In the genomic region with DNA sequence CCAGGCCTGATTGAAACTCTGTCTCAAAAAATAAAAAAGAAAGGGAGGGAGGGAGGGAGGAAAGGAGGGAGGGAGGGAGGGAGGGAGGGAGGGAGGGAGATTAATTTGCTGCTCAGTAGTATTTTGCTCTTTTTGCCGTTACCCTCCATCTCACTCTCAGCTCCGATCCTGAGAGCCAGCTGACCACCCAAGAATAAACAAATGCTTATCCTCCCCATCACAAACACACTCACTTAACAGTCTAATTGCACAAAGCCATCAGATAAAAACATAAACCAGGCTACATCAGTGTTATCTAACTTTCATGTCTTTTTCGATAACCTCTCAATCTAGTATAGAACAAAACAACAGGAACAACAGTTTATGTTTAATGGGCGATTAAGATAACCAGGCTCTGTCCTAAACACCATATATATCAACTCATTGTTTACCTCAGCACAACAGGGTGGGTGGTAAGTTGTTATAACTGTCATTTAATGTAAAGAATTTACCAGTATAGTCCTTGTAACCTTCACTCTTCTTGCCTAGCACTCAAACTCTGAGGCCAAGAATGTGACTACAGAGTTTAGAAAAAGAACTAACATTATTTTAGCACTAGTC, we compare ENCODE assay signal across 22 mouse cellular contexts. TPM values are rescaled to one million over a fixed set of nuclear protein-coding genes. Genes with fewer than 3 reads are reported as not detected.
DNase-seq lines count a peak whose midpoint lies in the region; ATAC-seq and TF ChIP-seq lines count a peak whose summit lies in the region.
"Had no signal": no experiment of that assay in that cellular context is flagged by ENCODE, and none has a peak within 500 bp of the region (broad histone marks: within the 10 kb centered on the region; RNA-seq: fewer than 3 reads in every experiment).

No protein-coding gene starts in this region.

- H3K4me3 ChIP-seq in lung, embryonic 14.5 days (ENCODE audit: low read depth, low read length): no peak overlapping the region
- H3K4me3 ChIP-seq in lung, adult 2 months (replicated peaks; ENCODE audit: extremely low read depth, low read depth, low read length): no peak overlapping the region
- no peak overlapping the region for H3K4me3 ChIP-seq in lung, embryonic 16.5 days (ENCODE audit: low read length)
- H3K4me3 ChIP-seq: embryonic facial prominence, embryonic 13.5 days; embryonic facial prominence, embryonic 15.5 days; erythroblast, embryonic 14.5 days; forebrain, embryonic 10.5 days; forebrain, embryonic 12.5 days had no signal

- WGBS in lung, embryonic 14.5 days: 26% methylated on average over 4 of the region's 4 CpGs
- WGBS in lung, adult 2 months: 53% methylated on average over 4 of the region's 4 CpGs
- 24% methylated on average over 4 of the region's 4 CpGs for WGBS in lung, embryonic 16.5 days

- TF ChIP-seq CTCF in lung, embryonic 14.5 days (IDR thresholded peaks at IDR 0.05; ENCODE audit: low read depth): no peak
- no peak for TF ChIP-seq CTCF in lung, adult 2 months (IDR thresholded peaks at IDR 0.05; ENCODE audit: insufficient read depth, low read length)

- ATAC-seq in lung, embryonic 14.5 days (ENCODE audit: insufficient read depth): peak; percentile 94
- peak; percentile 92 for ATAC-seq in lung, embryonic 16.5 days (ENCODE audit: low read depth)
- ATAC-seq: forebrain, embryonic 14.5 days had no signal

- no peaks in the 10 kb centered on the region for H3K36me3 ChIP-seq in lung, embryonic 14.5 days (ENCODE audit: insufficient read depth)
- H3K36me3 ChIP-seq in lung, embryonic 16.5 days (ENCODE audit: control insufficient read depth, insufficient read depth, low read length): 0 out of 2 replicates have a peak, but pooled peaks cover 2% of the 10 kb centered on the region
- H3K36me3 ChIP-seq: embryonic facial prominence, embryonic 13.5 days; embryonic facial prominence, embryonic 15.5 days; forebrain, embryonic 12.5 days had no signal

- H3K27me3 ChIP-seq in lung, embryonic 14.5 days (ENCODE audit: insufficient read depth, low read length): no peaks in the 10 kb centered on the region
- H3K27me3 ChIP-seq in lung, embryonic 16.5 days (ENCODE audit: control insufficient read depth, insufficient read depth, low read depth, low read length): no peaks in the 10 kb centered on the region; the same call in 1 of the 2 replicates
- H3K27me3 ChIP-seq: embryonic facial prominence, embryonic 13.5 days; embryonic facial prominence, embryonic 15.5 days; forebrain, embryonic 12.5 days had no signal

- peaks cover 7% of the 10 kb centered on the region; the same call in 1 of the 2 replicates for H3K4me1 ChIP-seq in lung, embryonic 14.5 days (ENCODE audit: insufficient read depth)
- no peaks in the 10 kb centered on the region for H3K4me1 ChIP-seq in lung, adult 2 months (ENCODE audit: control insufficient read depth, insufficient read depth, low read length)
- peaks cover 2% of the 10 kb centered on the region; the same call in 1 of the 2 replicates for H3K4me1 ChIP-seq in lung, embryonic 16.5 days (replicated peaks; ENCODE audit: control insufficient read depth, insufficient read depth, low read length)
- H3K4me1 ChIP-seq: embryonic facial prominence, embryonic 15.5 days; forebrain, embryonic 10.5 days; forebrain, embryonic 12.5 days had no signal

- H3K9ac ChIP-seq in lung, embryonic 14.5 days: no peak overlapping the region
- no peak overlapping the region for H3K9ac ChIP-seq in lung, embryonic 16.5 days (ENCODE audit: low read length)
- H3K9ac ChIP-seq: embryonic facial prominence, embryonic 13.5 days; embryonic facial prominence, embryonic 15.5 days; forebrain, embryonic 12.5 days had no signal

- H3K27ac ChIP-seq in lung, embryonic 14.5 days (ENCODE audit: low read depth): no peak overlapping the region
- peak overlapping the region; percentile 25; the same call in 1 of the 2 replicates for H3K27ac ChIP-seq in lung, embryonic 16.5 days (ENCODE audit: low read length)
- H3K27ac ChIP-seq: embryonic facial prominence, embryonic 13.5 days; embryonic facial prominence, embryonic 15.5 days; forebrain, embryonic 10.5 days; forebrain, embryonic 12.5 days had no signal

- DNase-seq in lung, embryonic 14.5 days: peak; percentile 87
- DNase-seq in lung, adult 2 months: no peak
- DNase-seq in lung, postnatal 4 days: no peak
- DNase-seq in retina, postnatal 1 day: peak; percentile 11
- DNase-seq in retina, embryonic 14.5 days (ENCODE audit: low spot score): no peak
- DNase-seq: adrenal gland, adult 2 months; adrenal gland, postnatal 10 days; adrenal gland, postnatal 25 days; cerebellum, adult 11 months; cerebellum, adult 18-20 months; cerebellum, adult 8-10 months; cerebellum, adult 9-11 months; cerebellum, postnatal 14 days; cerebellum, postnatal 36 days; embryo, embryonic 11 days had no signal

- H3K9me3 ChIP-seq in lung, embryonic 14.5 days (ENCODE audit: low read depth, low read length): no peaks in the 10 kb centered on the region
- no peaks in the 10 kb centered on the region; the same call in none of the 2 replicates for H3K9me3 ChIP-seq in lung, embryonic 16.5 days (ENCODE audit: control insufficient read depth, low read length)
- H3K9me3 ChIP-seq: embryonic facial prominence, embryonic 13.5 days; embryonic facial prominence, embryonic 15.5 days; forebrain, embryonic 10.5 days; forebrain, embryonic 12.5 days had no signal

- TF ChIP-seq POLR2A in lung, adult 2 months (IDR thresholded peaks at IDR 0.05; ENCODE audit: borderline replicate concordance, extremely low read depth, low read depth, low read length): no peak

- no peak overlapping the region for H3K4me2 ChIP-seq in lung, embryonic 14.5 days
- H3K4me2 ChIP-seq in lung, embryonic 16.5 days (ENCODE audit: low read depth, low read length): no peak overlapping the region
- H3K4me2 ChIP-seq: embryonic facial prominence, embryonic 13.5 days; embryonic facial prominence, embryonic 15.5 days; forebrain, embryonic 12.5 days had no signal

RNA-seq across cellular contexts. Expression of a gene that starts 11.9 kb away (rescaled TPM):
- 62.3 and 62.8 TPM in 2 replicates for polyA plus RNA-seq in lung, embryonic 14.5 days (2014; fragmentation: Nextera tagmentation; extraction: Ambion mirVana)
- 25.1 and 28.6 TPM in 2 replicates for polyA plus RNA-seq in lung, adult 2 months (2012; rRNA removed)
- 38.9 and 39.1 TPM in 2 replicates for polyA plus RNA-seq in lung, embryonic 16.5 days (2015; fragmentation: Nextera tagmentation; extraction: Ambion mirVana)
- polyA plus RNA-seq: erythroblast, embryonic 14.5 days had no signal

Comparison
In these comparisons a context has a peak if more than half of its experiments do, and no peak if none do; other contexts are left out.
1. DNase-seq: peak in lung, embryonic 14.5 days (single experiment) and retina, postnatal 1 day (single experiment); none in lung, adult 2 months (single experiment), lung, postnatal 4 days (0 of 2) and retina, embryonic 14.5 days (single experiment).